Mouse (Mus musculus) kidney, adult 10 weeks (tissue): ENCODE data around the gene Emilin2. TPM values are rescaled to one million over a fixed set of nuclear protein-coding genes. Genes with fewer than 3 reads are reported as not detected.

ENCODE experiments used
- polyA plus RNA-seq: library from polyadenylated mRNA; stranded (reverse); fragments of 350-450 nt; fragmentation: Illumina TruSeq; extraction: RNeasy Lipid Tissue Mini Kit (QIAGEN cat#74804); gene quantifications from one replicate; pipeline ENCODE4 v1.2.3, GENCODE M21; 2014; ENCODE audit warnings: low read depth, low replicate concordance

Emilin2 gene
- polyA plus RNA-seq: not detected

GRCm38 (mm10) chr17:71311340-71312171 lies at the start of gene Emilin2:
Gene Emilin2, minus strand, starts transcription at chr17:71311978.

Other genes starting within 250 kb of the Emilin2 start
- 44.3 TPM for gene Lpin2, start 129.4 kb downstream of the Emilin2 start, polyA plus RNA-seq
- gene Gm4707, start 147.9 kb upstream of the Emilin2 start, polyA plus RNA-seq: not detected
- 52.6 TPM for gene Smchd1, start 163.4 kb upstream of the Emilin2 start, polyA plus RNA-seq
- gene Ndc80, start 214.9 kb upstream of the Emilin2 start, polyA plus RNA-seq: 0.49 TPM
- gene Spdya, start 240.1 kb upstream of the Emilin2 start, polyA plus RNA-seq: 0.69 TPM